Mouse (Mus musculus): ENCODE measurements around the gene Gzmd.

Gene Gzmd

GRCm38 (mm10) chr14:56082016-56082415, 50.4 kb downstream of the Gzmd start:
- peak in 1 of 2 experiments; percentile 28 for DNase-seq (ENCODE audit: low spot score in 2 of 2)

Measured in right cerebral cortex, postnatal 10 days (tissue).